ENCODE assay signal across 8 mouse cellular contexts in the genomic region with DNA sequence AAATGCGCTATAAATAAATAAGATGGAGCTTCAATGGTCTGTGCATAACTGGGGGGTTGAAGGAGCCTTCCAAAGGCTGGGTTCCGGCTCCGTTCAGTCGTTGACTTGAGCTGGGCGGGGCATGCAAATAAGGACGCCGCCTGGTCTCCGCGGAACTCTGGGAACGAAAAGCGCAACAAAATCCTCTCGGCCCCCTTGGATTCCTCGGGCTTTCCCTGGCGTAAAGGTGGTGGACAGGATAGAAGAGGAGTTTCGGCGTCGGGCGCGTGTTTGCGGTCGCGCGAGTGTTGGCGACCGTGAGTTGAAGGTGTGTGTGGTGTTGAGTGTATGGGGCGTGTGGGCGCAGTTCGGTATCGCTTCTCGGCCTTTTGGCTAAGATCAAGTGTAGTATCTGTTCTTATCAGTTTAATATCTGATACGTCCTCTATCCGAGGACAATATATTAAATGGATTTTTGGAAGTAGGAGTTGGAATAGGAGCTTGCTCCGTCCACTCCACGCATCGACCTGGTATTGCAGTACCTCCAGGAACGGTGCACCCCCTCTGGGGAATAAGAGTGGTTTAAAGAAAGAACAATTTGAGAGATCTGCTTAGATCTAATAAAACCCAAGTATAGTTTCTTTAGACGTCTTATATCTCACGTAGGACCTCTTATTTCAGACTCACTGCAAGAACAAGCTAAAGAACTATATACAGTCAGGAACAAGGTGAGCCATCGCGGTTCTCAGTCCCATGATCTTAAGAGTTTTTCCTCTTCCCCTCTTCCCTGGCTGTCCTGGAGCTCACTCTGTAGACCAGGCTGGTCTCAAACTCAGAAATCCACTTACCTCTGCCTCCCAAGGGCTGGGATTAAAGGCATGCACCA. TPM values are rescaled to one million over a fixed set of nuclear protein-coding genes. Genes with fewer than 3 reads are reported as not detected.
DNase-seq lines count a peak whose midpoint lies in the region; ATAC-seq and TF ChIP-seq lines count a peak whose summit lies in the region.
"Not testable (repeated sequence)": the region's sequence is repeated elsewhere in the genome, so short reads cannot be mapped to it uniquely, and the experiment has no call there.

No protein-coding gene starts in this region.

- not testable (repeated sequence) for H3K27me3 ChIP-seq in hindbrain, embryonic 16.5 days (replicated peaks; ENCODE audit: control insufficient read depth, insufficient read depth, low read length)

- peak; percentile 89 for DNase-seq in WW6 (ENCODE audit: low read depth, low spot score)
- DNase-seq in cerebellum, postnatal 4 days (ENCODE audit: low spot score in 2 of 2): peak; percentile 44 to 77
- peak; percentile 83 for DNase-seq in gastrocnemius, adult 18-20 months (ENCODE audit: low spot score)
- peak; percentile 76 for DNase-seq in left cerebral cortex, adult 2 months (ENCODE audit: extremely low spot score in 1 of 2, low spot score in 2 of 2)
- peak; percentile 73 to 83 for DNase-seq in right cerebral cortex, adult 2 months (ENCODE audit: low spot score in 2 of 2)
- peak; percentile 78 for DNase-seq in urinary bladder, postnatal 25 days (ENCODE audit: low spot score)

- H3K4me1 ChIP-seq in hindbrain, embryonic 16.5 days (ENCODE audit: control insufficient read depth, insufficient read depth, low read depth, low read length): not testable (repeated sequence)

- peak overlapping the region; percentile 72 for H3K9ac ChIP-seq in hindbrain, embryonic 16.5 days (ENCODE audit: low read depth, low read length)

- peak overlapping the region; percentile 96 for H3K27ac ChIP-seq in hindbrain, embryonic 16.5 days (ENCODE audit: low read depth, low read length)
- peak overlapping the region; percentile 99 for H3K27ac ChIP-seq in left cerebral cortex, adult 2 months

- H3K9me3 ChIP-seq in hindbrain, embryonic 16.5 days (ENCODE audit: control insufficient read depth, low read length): not testable (repeated sequence)

- intact Hi-C loops in left cerebral cortex, adult 2 months (cut with DNase I): not testable (repeated sequence)

- peak overlapping the region; percentile 29 for H3K4me3 ChIP-seq in hindbrain, embryonic 16.5 days (ENCODE audit: low read length)
- H3K4me3 ChIP-seq in left cerebral cortex, adult 2 months: peak overlapping the region; percentile 36

- WGBS in hindbrain, embryonic 16.5 days: under 1% methylated on average over 35 of the region's 40 CpGs

- H3K36me3 ChIP-seq in hindbrain, embryonic 16.5 days (ENCODE audit: control insufficient read depth, insufficient read depth, low read length): not testable (repeated sequence)

- ATAC-seq in hindbrain, embryonic 16.5 days: peak; percentile 92
- ATAC-seq in megakaryocyte, adult 5-6 weeks (ENCODE audit: poor library complexity, severe bottlenecking): peak; percentile 79

- peak overlapping the region; percentile 58 for H3K4me2 ChIP-seq in hindbrain, embryonic 16.5 days (ENCODE audit: low read length)

- not testable (repeated sequence) for TF ChIP-seq CTCF in left cerebral cortex, adult 2 months (IDR thresholded peaks at IDR 0.05)

RNA-seq across cellular contexts. Expression of a gene that starts 7.2 kb away (rescaled TPM):
- total RNA-seq in gastrocnemius, adult 18-20 months (2021): 10 to 100 TPM in 1 of 2 experiments, 1 to 10 TPM in 1; 6.1 to 23.4 TPM
- 7.6 and 7.7 TPM in 2 replicates for polyA plus RNA-seq in hindbrain, embryonic 16.5 days (2015; fragmentation: Nextera tagmentation; extraction: Ambion mirVana)
- 10 to 100 TPM; 33.5 to 50.4 TPM for total RNA-seq in left cerebral cortex, adult 2 months (2021)
- total RNA-seq in megakaryocyte, adult 5-6 weeks (2015): 1.7 and 2.3 TPM in 2 replicates
- total RNA-seq in megakaryocyte, adult 5-6 weeks (2017): 1.0 and 2.1 TPM in 2 replicates

RNA-seq across cellular contexts. Expression of a gene that starts 31.1 kb away (rescaled TPM):
- total RNA-seq in gastrocnemius, adult 18-20 months (2021): 10 to 100 TPM; 30.1 to 31.5 TPM
- polyA plus RNA-seq in hindbrain, embryonic 16.5 days (2015; fragmentation: Nextera tagmentation; extraction: Ambion mirVana): 17.2 and 21.7 TPM in 2 replicates
- total RNA-seq in left cerebral cortex, adult 2 months (2021): 1 to 10 TPM; 7.8 to 9.5 TPM
- 22.6 and 28.8 TPM in 2 replicates for total RNA-seq in megakaryocyte, adult 5-6 weeks (2015)
- total RNA-seq in megakaryocyte, adult 5-6 weeks (2017): 18.1 and 23.1 TPM in 2 replicates

RNA-seq across cellular contexts. Expression of a gene that starts 59.1 kb away (rescaled TPM):
- not detected for total RNA-seq in gastrocnemius, adult 18-20 months (2021)
- not detected in 2 replicates for polyA plus RNA-seq in hindbrain, embryonic 16.5 days (2015; fragmentation: Nextera tagmentation; extraction: Ambion mirVana)
- total RNA-seq in left cerebral cortex, adult 2 months (2021): not detected
- not detected in 2 replicates for total RNA-seq in megakaryocyte, adult 5-6 weeks (2015)
- total RNA-seq in megakaryocyte, adult 5-6 weeks (2017): not detected in 2 replicates

Comparison
In these comparisons a context has a peak if more than half of its experiments do, and no peak if none do; other contexts are left out.
1. Peak in every context shown above with its lines: DNase-seq, ATAC-seq, H3K4me3 ChIP-seq and H3K27ac ChIP-seq.